Mouse (Mus musculus) liver, embryonic 14 days (tissue): ENCODE measurements around the gene Lipo2. TPM values are rescaled to one million over a fixed set of nuclear protein-coding genes. Genes with fewer than 3 reads are reported as not detected.

Experiments
- polyA plus RNA-seq: library from polyadenylated mRNA; depleted of rRNA; stranded (reverse); fragments of >200 nt; gene quantifications from 2 replicates; pipeline ENCODE4 v1.2.3, GENCODE M21; 2012; rRNA removed

Gene Lipo2
- 0.01 and 0.02 TPM in 2 replicates for polyA plus RNA-seq

GRCm38 (mm10) chr19:33751259-33751658, at the start of gene Lipo2:
Gene Lipo2, minus strand, starts transcription at chr19:33751359.

GRCm38 (mm10) chr19:33787359-33787758, 36.2 kb upstream of the Lipo2 start, which contains the start of gene Lipo1:
Gene Lipo1, minus strand, starts transcription at chr19:33787459.

GRCm38 (mm10) chr19:33761287-33762086, 10.3 kb upstream of the Lipo2 start, which contains the start of gene Lipo3:
Gene Lipo3, minus strand, starts transcription at chr19:33761951.

Other genes with a start within 250 kb of the Lipo2 start
- not detected in 2 replicates for gene Lipo4, start 233.6 kb downstream of the Lipo2 start, polyA plus RNA-seq
- gene Gm8978, start 126.1 kb downstream of the Lipo2 start, polyA plus RNA-seq: not detected in 2 replicates
- 1.2 and 1.4 TPM in 2 replicates for gene Lipo3, start 10.6 kb upstream of the Lipo2 start, polyA plus RNA-seq
- not detected in 2 replicates for gene Lipo1, start 36.1 kb upstream of the Lipo2 start, polyA plus RNA-seq
- not detected in 2 replicates for gene Lipf, start 209.8 kb upstream of the Lipo2 start, polyA plus RNA-seq